ENCODE assay signal across 12 mouse cellular contexts in the genomic region with DNA sequence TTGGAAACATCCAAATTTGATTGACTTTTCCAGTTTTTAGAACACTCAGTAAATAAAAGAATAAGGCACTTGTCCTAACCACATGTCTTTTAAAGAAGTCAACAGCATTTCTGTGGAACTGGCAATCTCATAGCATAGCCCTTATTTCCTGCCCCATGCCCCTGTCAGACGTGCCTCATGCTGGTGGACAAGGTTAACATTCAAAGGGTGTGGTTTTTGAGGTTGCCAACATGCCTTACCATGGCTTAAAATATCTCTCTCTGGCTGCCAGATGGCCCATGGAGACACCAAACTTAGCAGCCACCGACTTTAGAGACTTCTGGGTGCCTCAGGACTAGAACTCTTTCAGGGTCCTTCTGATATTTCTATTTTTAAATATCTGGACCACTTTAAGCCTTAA. TPM values are rescaled to one million over a fixed set of nuclear protein-coding genes. Genes with fewer than 3 reads are reported as not detected.
DNase-seq lines count a peak whose midpoint lies in the region; ATAC-seq and TF ChIP-seq lines count a peak whose summit lies in the region.
"Had no signal": no experiment of that assay in that cellular context is flagged by ENCODE, and none has a peak within 500 bp of the region (broad histone marks: within the 10 kb centered on the region; RNA-seq: fewer than 3 reads in every experiment).

No protein-coding gene starts in this region.

- in situ Hi-C loops in CH12.LX (cut with MboI; ENCODE audit: low pct_ligation_motif_present, low pct_unique_long_range_greater_than_20kb, low sequenced_read_pairs) = no loop called here

- H3K27me3 ChIP-seq in heart, adult 2 months (ENCODE audit: control insufficient read depth, insufficient read depth, low read length) = no peaks in the 10 kb centered on the region
- H3K27me3 ChIP-seq in heart, embryonic 11.5 days (ENCODE audit: control insufficient read depth, insufficient read depth, low read length) = no peaks in the 10 kb centered on the region
- H3K27me3 ChIP-seq in CH12.LX (replicated peaks) = no peaks in the 10 kb centered on the region
- no peaks in the 10 kb centered on the region for H3K27me3 ChIP-seq in limb, embryonic 15.5 days
- no peaks in the 10 kb centered on the region for H3K27me3 ChIP-seq in midbrain, embryonic 15.5 days (replicated peaks)
- H3K27me3 ChIP-seq: heart, embryonic 15.5 days had no signal

- no peak overlapping the region for H3K4me2 ChIP-seq in heart, embryonic 11.5 days
- peak overlapping the region; percentile 42; the same call in 1 of the 2 replicates for H3K4me2 ChIP-seq in CH12.LX (ENCODE audit: insufficient read depth, low read depth, poor library complexity, severe bottlenecking)
- no peak overlapping the region for H3K4me2 ChIP-seq in limb, embryonic 15.5 days
- H3K4me2 ChIP-seq in midbrain, embryonic 15.5 days = no peak overlapping the region
- H3K4me2 ChIP-seq: heart, embryonic 15.5 days had no signal

- intact Hi-C loops in heart, adult 2 months (cut with DNase I) = loop anchor here (5.0 kb wide), 1 partner anchor 135 kb away; the partner anchor contains the start of gene Raph1

- no peak for TF ChIP-seq POLR2A in heart, adult 2 months (IDR thresholded peaks at IDR 0.05; ENCODE audit: insufficient read depth, low read depth, low read length)
- TF ChIP-seq POLR2A in CH12.LX (IDR thresholded peaks at IDR 0.05; ENCODE audit: low read depth, low read length) = no peak

- DNase-seq in heart, adult 2 months = peak; percentile 30 to 48
- DNase-seq in 3134 (ENCODE audit: extremely low read depth, insufficient read length, low spot score) (peak; percentile 48), CH12.LX (ENCODE audit: extremely low read depth) (peak; percentile 88)
- no peak for DNase-seq in adrenal gland, adult 8-10 months
- DNase-seq in embryo, embryonic 10 days (ENCODE audit: low spot score) = no peak
- DNase-seq: kidney, adult 11 months; lung, postnatal 10 days had no signal

- ATAC-seq in heart, embryonic 11.5 days (replicated peaks; ENCODE audit: insufficient number of reproducible peaks, low FRiP score, low TSS enrichment) = no peak
- ATAC-seq in limb, embryonic 15.5 days (ENCODE audit: insufficient number of reproducible peaks, low FRiP score, low TSS enrichment, low read depth) = no peak
- ATAC-seq in midbrain, embryonic 15.5 days (replicated peaks) = no peak
- ATAC-seq: midbrain, embryonic 16.5 days had no signal

- H3K9me3 ChIP-seq in heart, embryonic 11.5 days (replicated peaks; ENCODE audit: control insufficient read depth, low read length) = no peaks in the 10 kb centered on the region
- peaks cover 1% of the 10 kb centered on the region for H3K9me3 ChIP-seq in CH12.LX (replicated peaks; ENCODE audit: low read length)
- no peaks in the 10 kb centered on the region for H3K9me3 ChIP-seq in limb, embryonic 15.5 days
- no peaks in the 10 kb centered on the region for H3K9me3 ChIP-seq in midbrain, embryonic 15.5 days
- H3K9me3 ChIP-seq: heart, embryonic 15.5 days had no signal

- no peaks in the 10 kb centered on the region for H3K79me2 ChIP-seq in heart, adult 2 months (replicated peaks; ENCODE audit: control insufficient read depth, insufficient read depth, low read length)
- H3K79me2 ChIP-seq in CH12.LX (replicated peaks; ENCODE audit: control insufficient read depth, extremely low read depth, insufficient read depth, poor library complexity, severe bottlenecking) = no peaks in the 10 kb centered on the region

- TF ChIP-seq CTCF in heart, adult 2 months (IDR thresholded peaks at IDR 0.05) = no peak
- no peak for TF ChIP-seq CTCF in CH12.LX (conservative IDR thresholded peaks at IDR 0.05 in 1 of 2, IDR thresholded peaks at IDR 0.05 in 1 of 2; ENCODE audit: low read depth in 2 of 2, low read length in 2 of 2)

- H3K4me3 ChIP-seq in heart, adult 2 months = no peak overlapping the region
- H3K4me3 ChIP-seq in heart, embryonic 11.5 days (ENCODE audit: low read depth, low read length) = no peak overlapping the region
- no peak overlapping the region for H3K4me3 ChIP-seq in CH12.LX (replicated peaks in 1 of 3; ENCODE audit: low read depth in 2 of 3, low read length in 2 of 3, poor library complexity in 1 of 3)
- H3K4me3 ChIP-seq in limb, embryonic 15.5 days = no peak overlapping the region
- H3K4me3 ChIP-seq in midbrain, embryonic 15.5 days = no peak overlapping the region
- H3K4me3 ChIP-seq: heart, embryonic 15.5 days had no signal

- TF ChIP-seq RAD21 in CH12.LX (IDR thresholded peaks at IDR 0.05; ENCODE audit: low read depth, low read length) = peak; percentile 17

- TF ChIP-seq EP300 in heart, adult 2 months (IDR thresholded peaks at IDR 0.05; ENCODE audit: insufficient read depth, low read depth, low read length) = 0 out of 2 replicates have a peak, but pooled peaks have one; percentile 32
- TF ChIP-seq EP300 in CH12.LX (IDR thresholded peaks at IDR 0.05; ENCODE audit: low read length) = peak; percentile 94

- dilution Hi-C loops in CH12.LX (cut with MboI; ENCODE audit: extremely low pct_ligation_motif_present, extremely low pct_unique_long_range_greater_than_20kb, low sequenced_read_pairs) = no loop called here

- H3K9ac ChIP-seq in heart, adult 2 months (ENCODE audit: low read depth, low read length) = no peak overlapping the region
- no peak overlapping the region for H3K9ac ChIP-seq in heart, embryonic 11.5 days (ENCODE audit: low read depth, low read length)
- no peak overlapping the region for H3K9ac ChIP-seq in CH12.LX (ENCODE audit: insufficient read depth, low read depth)
- no peak overlapping the region for H3K9ac ChIP-seq in limb, embryonic 15.5 days
- no peak overlapping the region for H3K9ac ChIP-seq in midbrain, embryonic 15.5 days
- H3K9ac ChIP-seq: heart, embryonic 15.5 days had no signal

- H3K36me3 ChIP-seq in heart, adult 2 months (ENCODE audit: control insufficient read depth, insufficient read depth, low read length) = peaks cover 5% of the 10 kb centered on the region
- H3K36me3 ChIP-seq in heart, embryonic 11.5 days (ENCODE audit: control insufficient read depth, insufficient read depth, low read length) = no peaks in the 10 kb centered on the region
- no peaks in the 10 kb centered on the region for H3K36me3 ChIP-seq in CH12.LX (replicated peaks in 1 of 2; ENCODE audit: control insufficient read depth in 1 of 2, insufficient read depth in 1 of 2, low read length in 1 of 2)
- H3K36me3 ChIP-seq in limb, embryonic 15.5 days = no peaks in the 10 kb centered on the region
- no peaks in the 10 kb centered on the region for H3K36me3 ChIP-seq in midbrain, embryonic 15.5 days (replicated peaks)
- H3K36me3 ChIP-seq: heart, embryonic 15.5 days had no signal

- peak overlapping the region; percentile 77 for H3K27ac ChIP-seq in heart, adult 2 months
- H3K27ac ChIP-seq in heart, embryonic 11.5 days (ENCODE audit: low read depth, low read length) = no peak overlapping the region
- H3K27ac ChIP-seq in CH12.LX (ENCODE audit: insufficient read depth, low read depth) = no peak overlapping the region
- H3K27ac ChIP-seq in limb, embryonic 15.5 days = 0 out of 2 replicates have a peak overlapping the region, but pooled peaks have one; percentile 9
- H3K27ac ChIP-seq in midbrain, embryonic 15.5 days = no peak overlapping the region
- H3K27ac ChIP-seq: heart, embryonic 15.5 days had no signal

- WGBS in heart, adult 2 months = 17% methylated on average over 2 of the region's 2 CpGs
- 38% methylated on average over 2 of the region's 2 CpGs for WGBS in heart, embryonic 11.5 days (ENCODE audit: insufficient replicate concordance)
- WGBS in limb, embryonic 15.5 days = 35% methylated on average over 2 of the region's 2 CpGs
- WGBS in midbrain, embryonic 15.5 days = 64% methylated on average over 2 of the region's 2 CpGs

- H3K4me1 ChIP-seq in heart, adult 2 months (ENCODE audit: control insufficient read depth, insufficient read depth, low read length) = peaks cover 3% of the 10 kb centered on the region
- no peaks in the 10 kb centered on the region for H3K4me1 ChIP-seq in heart, embryonic 11.5 days (ENCODE audit: control insufficient read depth, insufficient read depth, low read length)
- peaks cover 0 to 17% of the 10 kb centered on the region in 2 experiments; a peak in 2 of 4 replicates for H3K4me1 ChIP-seq in CH12.LX (ENCODE audit: control insufficient read depth in 1 of 2, insufficient read depth in 2 of 2)
- H3K4me1 ChIP-seq in limb, embryonic 15.5 days = peaks cover 2% of the 10 kb centered on the region; the same call in 1 of the 2 replicates
- H3K4me1 ChIP-seq in midbrain, embryonic 15.5 days = no peaks in the 10 kb centered on the region

TF ChIP-seq in CH12.LX, 34 proteins besides CTCF, POLR2A, EP300 and RAD21 (continues in another document):
- TF ChIP-seq MAFK (IDR thresholded peaks at IDR 0.05; ENCODE audit: insufficient replicate concordance, low read length) = peak; percentile 88
- TF ChIP-seq ETS1 (conservative IDR thresholded peaks at IDR 0.05; ENCODE audit: low read depth, low read length) = peak; percentile 80
- no peak; the same call in 1 of the 2 replicates for TF ChIP-seq HCFC1 (IDR thresholded peaks at IDR 0.05; ENCODE audit: low read depth, low read length)
- no peak for TF ChIP-seq GABPA (IDR thresholded peaks at IDR 0.05; ENCODE audit: insufficient replicate concordance, low read depth, low read length)
- TF ChIP-seq SIN3A (IDR thresholded peaks at IDR 0.05; ENCODE audit: low read length) = peak; percentile 62; the same call in 1 of the 2 replicates
- TF ChIP-seq SMC3 (IDR thresholded peaks at IDR 0.05; ENCODE audit: low read depth, low read length) = peak; percentile 36
- no peak for TF ChIP-seq E2F4 (IDR thresholded peaks at IDR 0.05; ENCODE audit: insufficient replicate concordance, low read depth, low read length)
- TF ChIP-seq MAX (IDR thresholded peaks at IDR 0.05; ENCODE audit: low read length) = peak; percentile 77
- no peak for TF ChIP-seq CHD1 (IDR thresholded peaks at IDR 0.05; ENCODE audit: low read depth, low read length)
- TF ChIP-seq BHLHE40 (IDR thresholded peaks at IDR 0.05; ENCODE audit: low read depth, low read length) = peak; percentile 90
- peak; percentile 99 for TF ChIP-seq MEF2A (IDR thresholded peaks at IDR 0.05; ENCODE audit: borderline replicate concordance, low read depth, low read length)
- no peak for TF ChIP-seq UBTF (IDR thresholded peaks at IDR 0.05; ENCODE audit: low read depth, low read length)
- peak; percentile 56; the same call in 1 of the 2 replicates for TF ChIP-seq MXI1 (IDR thresholded peaks at IDR 0.05; ENCODE audit: low read depth, low read length)

RNA-seq across cellular contexts. Expression of gene Cd28, which starts 14.0 kb away (rescaled TPM):
- 10 to 100 TPM; 11.8 to 15.6 TPM for total RNA-seq in heart, adult 2 months (2021)
- polyA plus RNA-seq in heart, adult 2 months (2012; rRNA removed) = 1.2 and 2.4 TPM in 2 replicates
- polyA plus RNA-seq in heart, embryonic 11.5 days (2014; fragmentation: Nextera tagmentation; extraction: Ambion mirVana) = 0.07 TPM in 1 of 2 replicates, not detected in the other
- total RNA-seq in CH12.LX (2012; rRNA removed) (4.4 and 5.2 TPM in 2 replicates), CH12.LX (2014; rRNA removed) (0.82 and 1.0 TPM in 2 replicates)
- 1.8 and 2.2 TPM in 2 replicates for polyA plus RNA-seq in CH12.LX (2012; ENCODE audit: insufficient read length, low read depth)
- polyA plus RNA-seq in limb, embryonic 15.5 days (2015; fragmentation: Nextera tagmentation; extraction: Ambion mirVana) = 0.46 and 0.54 TPM in 2 replicates
- total RNA-seq in adrenal gland, adult 8-10 months (2022) = under 1 TPM; 0.35 to 0.71 (median 0.48) TPM
- polyA plus RNA-seq in midbrain, embryonic 15.5 days (2015; fragmentation: Nextera tagmentation; extraction: Ambion mirVana) = 0.13 and 0.27 TPM in 2 replicates

Comparison
In these comparisons a context has a peak if more than half of its experiments do, and no peak if none do; other contexts are left out.
1. H3K27ac ChIP-seq: peak in heart, adult 2 months (single experiment) and limb, embryonic 15.5 days (single experiment); none in heart, embryonic 11.5 days (single experiment), CH12.LX (single experiment) and midbrain, embryonic 15.5 days (single experiment).
2. DNase-seq: peak in heart, adult 2 months (2 of 2), 3134 (single experiment) and CH12.LX (single experiment); none in adrenal gland, adult 8-10 months (single experiment) and embryo, embryonic 10 days (single experiment).